Mouse (Mus musculus) right cerebral cortex, postnatal 36 days (tissue): ENCODE results near the gene Slc2a10.
A peak's percentile ranks its signal among the peaks of the same experiment; 100 is the strongest.
"Not testable (repeated sequence)": the region's sequence is repeated elsewhere in the genome, so short reads cannot be mapped to it uniquely, and the experiment has no call there.

Source experiments
- DNase-seq, 2 experiments: peaks; one replicate each; pipeline ENCODE4 v3.0.0; 2022; ENCODE audit warnings: low spot score in 2 of 2, mixed read lengths in 1 of 2

Slc2a10 gene

GRCm38 (mm10) chr2:165509686-165510085 lies 6.1 kb downstream of the Slc2a10 start:
- DNase-seq, result no peak

DNA sequence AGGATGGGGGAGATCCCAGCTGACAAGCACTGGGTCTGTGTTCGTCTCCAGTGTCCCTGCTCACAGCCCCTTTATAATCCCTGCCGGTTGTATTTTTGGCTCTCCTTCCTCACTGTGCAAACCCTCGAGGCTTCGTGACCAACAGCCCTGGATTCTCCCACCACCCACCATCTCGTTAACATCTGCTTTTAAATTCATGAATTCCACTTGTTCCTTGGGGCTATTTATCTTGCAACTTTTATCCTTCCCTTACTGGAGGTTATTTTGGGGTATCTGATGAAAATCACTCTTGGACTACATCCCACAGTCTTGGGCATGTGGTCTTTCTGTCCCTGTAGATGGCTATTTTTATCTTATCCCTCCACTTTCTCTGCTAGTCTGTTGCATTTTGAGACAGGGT lies 6.9 kb downstream of the Slc2a10 start:
- DNase-seq, result peak in 1 of 2 experiments; percentile 59

DNA sequence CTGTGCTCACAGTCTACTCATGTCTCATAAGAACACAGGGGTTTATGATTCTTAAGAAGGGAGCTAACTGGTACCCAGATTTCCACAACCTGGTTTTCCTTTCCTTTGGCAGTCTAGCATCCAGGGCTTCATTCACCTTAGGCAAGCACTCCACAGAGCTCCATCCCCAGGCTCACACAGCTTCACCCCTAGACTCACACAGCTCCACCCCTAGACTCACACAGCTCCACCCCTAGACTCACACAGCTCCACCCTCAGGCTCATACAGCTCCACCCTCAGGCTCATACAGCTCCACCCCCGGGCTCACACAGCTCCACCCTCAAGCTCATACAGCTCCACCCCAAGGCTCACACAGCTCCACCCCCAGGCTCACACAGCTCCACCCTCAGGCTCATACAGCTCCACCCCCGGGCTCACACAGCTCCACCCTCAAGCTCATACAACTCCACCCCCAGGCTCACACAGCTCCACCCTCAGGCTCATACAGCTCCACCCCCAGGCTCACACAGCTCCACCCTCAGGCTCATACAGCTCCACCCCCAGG lies 7.4 kb downstream of the Slc2a10 start:
- DNase-seq, result not testable (repeated sequence)

GRCm38 (mm10) chr2:165511530-165511929 lies 7.9 kb downstream of the Slc2a10 start:
- DNase-seq, result not testable (repeated sequence)

DNA sequence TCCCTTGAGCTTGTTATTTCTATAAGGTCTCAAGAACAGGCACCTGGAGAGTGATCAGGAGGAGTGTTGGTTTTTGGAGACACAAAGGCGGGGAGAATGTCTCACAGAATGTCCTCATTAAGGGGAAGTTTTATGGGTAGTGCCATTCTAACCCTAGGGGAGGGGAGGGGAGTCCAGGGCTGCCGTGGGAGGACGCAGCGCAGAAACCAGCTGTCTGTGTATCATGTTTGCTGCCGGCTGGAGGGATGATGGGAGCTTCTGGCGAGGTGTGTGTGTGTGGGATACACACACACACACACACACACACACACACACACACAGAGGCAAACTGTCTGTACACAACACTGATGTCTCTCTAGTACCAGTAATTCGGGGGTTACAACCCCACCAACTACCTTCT lies 8.8 kb downstream of the Slc2a10 start:
- DNase-seq, result no peak

GRCm38 (mm10) chr2:165512870-165513600 lies 9.4 kb downstream of the Slc2a10 start:
- no peak for DNase-seq

GRCm38 (mm10) chr2:165515178-165515728 lies 11.7 kb downstream of the Slc2a10 start:
- no peak for DNase-seq

DNA sequence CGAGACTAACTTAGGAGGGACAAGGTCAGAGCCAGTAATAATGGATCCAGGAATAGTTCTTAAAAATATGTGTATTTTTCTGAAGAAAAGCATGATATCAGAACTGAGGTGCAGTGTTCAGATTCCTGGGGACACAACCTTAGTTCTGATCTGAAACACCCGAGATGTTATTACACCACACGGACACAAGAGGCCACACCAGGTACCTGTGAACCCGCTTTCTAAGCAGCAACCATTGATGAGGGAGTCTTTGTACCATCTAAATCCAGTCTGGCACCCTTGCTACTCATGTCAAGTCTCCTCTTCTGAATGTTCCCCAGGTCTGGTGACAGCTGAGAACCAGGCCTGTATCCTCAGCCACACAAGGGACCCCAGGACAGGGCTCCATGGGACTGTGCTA lies 22.0 kb downstream of the Slc2a10 start:
- DNase-seq, result no peak

GRCm38 (mm10) chr2:165529106-165529505 lies 25.5 kb downstream of the Slc2a10 start:
- no peak for DNase-seq

- DNase-seq, result no peak
Observed at GRCm38 (mm10) chr2:165533789-165534188, 30.2 kb downstream of the Slc2a10 start.

DNA sequence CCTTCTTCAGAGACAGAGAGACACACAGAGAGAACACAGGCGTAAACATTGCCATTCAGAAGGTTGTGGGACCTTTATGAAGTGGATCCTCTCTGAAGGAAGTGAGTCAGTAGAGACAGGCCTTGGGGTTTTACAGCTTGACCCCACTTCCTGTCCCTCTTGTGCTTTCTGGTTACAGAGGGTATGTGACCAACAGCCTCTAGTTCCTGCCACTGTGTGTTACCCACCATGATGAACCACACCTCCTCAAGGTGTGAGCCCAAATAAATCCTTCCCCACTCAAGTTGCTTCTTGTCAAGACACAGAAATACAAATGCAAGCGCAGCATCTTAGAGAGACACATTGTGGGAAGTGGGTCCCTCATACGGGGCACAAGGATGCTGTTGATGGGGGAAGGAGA lies 37.4 kb downstream of the Slc2a10 start:
- no peak for DNase-seq

DNA sequence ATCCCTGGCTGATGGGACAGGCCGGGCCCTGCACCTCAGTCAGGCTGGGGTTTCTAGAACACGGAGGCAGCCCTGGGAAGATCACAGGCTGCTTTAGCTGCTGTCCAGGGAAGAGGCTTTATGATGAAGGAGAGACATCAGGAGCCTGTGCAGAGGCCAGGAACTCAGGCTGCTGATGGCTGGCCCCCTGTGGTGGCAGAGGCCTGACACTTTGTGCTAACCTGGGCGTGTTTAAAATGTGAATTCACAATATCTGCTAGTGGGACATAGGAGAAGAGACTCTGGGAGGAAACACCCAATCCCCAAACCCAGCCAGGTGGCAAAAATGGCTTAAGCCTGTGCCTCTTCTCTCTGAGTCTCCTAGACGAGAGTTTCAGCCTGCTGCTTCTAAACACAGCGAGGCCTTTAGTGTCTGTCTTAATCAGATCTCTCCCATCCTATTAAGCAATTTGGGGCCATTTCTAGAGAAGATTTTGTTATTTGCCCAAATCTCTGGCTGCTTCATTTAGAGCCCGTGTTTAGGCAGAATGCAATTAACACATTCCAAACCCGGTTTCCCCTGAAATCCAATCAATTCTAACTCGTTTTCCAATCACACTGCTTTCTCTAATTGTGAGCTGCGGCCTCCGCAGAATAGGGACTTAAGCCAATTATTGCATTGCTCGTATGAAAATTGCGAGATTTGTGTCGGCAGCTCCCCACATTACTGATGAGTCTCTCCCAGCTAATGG lies 39.5 kb downstream of the Slc2a10 start:
- DNase-seq, result no peak

GRCm38 (mm10) chr2:165543670-165544016 lies 40.1 kb downstream of the Slc2a10 start:
- DNase-seq, result no peak

DNA sequence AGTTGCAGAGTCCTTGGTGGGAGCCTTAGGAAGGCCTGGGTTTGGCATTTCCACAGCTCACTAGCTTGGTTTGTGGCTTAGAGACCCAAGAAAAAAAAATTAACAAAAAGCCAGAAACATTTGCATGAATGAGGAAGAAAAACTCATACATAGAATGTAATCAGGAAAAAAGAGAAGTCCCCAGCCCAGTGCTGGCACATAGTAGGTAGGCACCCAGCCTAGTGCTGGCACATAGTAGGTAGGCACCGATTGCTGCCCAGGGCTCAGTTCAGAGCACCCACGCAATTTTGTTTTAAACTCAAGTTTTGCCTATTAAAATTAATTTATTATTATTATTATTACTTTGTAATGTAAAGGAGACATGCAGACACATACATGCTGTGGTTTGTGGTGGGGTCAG lies 42.1 kb downstream of the Slc2a10 start:
- DNase-seq, result no peak

- no peak for DNase-seq
Observed at GRCm38 (mm10) chr2:165546341-165546740, 42.8 kb downstream of the Slc2a10 start.

DNA sequence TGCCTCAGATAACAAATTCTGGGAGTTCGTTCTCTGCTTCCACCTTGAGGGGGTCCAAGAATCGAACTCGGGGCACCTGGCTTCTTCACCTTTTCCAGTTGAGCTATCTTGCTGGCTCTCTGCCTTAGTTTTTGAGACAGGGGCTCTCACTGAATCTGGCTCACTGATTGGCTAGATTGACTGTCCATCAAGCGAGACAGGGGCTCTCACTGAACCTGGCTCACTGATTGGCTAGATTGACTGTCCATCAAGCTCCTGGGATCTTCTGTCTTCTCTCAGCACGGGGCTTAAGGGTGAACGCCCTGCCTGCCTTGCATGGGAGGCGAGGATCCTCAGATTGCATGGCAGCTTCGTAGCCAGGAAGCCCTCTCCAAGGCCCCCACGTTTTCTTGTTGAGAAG lies 43.8 kb downstream of the Slc2a10 start:
- peak in 1 of 2 experiments; percentile 3 for DNase-seq

DNA sequence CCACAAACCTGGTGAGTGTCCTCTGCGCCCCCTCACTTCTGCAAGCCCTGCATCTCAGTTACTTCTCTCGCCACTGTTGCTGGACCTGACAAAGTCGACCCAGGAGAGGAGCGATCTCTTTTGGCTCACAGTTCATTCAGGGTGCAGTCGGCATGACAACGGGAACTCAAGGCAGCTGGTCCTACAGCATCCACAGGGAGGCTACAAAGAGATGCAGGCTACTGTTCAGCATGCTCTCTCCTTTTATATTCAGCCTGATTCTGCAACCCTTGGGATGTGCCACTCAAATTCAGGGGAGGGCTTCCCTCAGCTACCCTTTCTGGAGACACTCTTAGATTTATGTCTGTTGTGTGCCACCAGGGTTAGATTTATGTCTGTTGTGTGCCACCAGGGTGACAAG lies 45.0 kb downstream of the Slc2a10 start:
- no peak for DNase-seq

GRCm38 (mm10) chr2:165550410-165550809 lies 46.8 kb downstream of the Slc2a10 start:
- not testable (repeated sequence) for DNase-seq

GRCm38 (mm10) chr2:165554066-165554465 lies 50.5 kb downstream of the Slc2a10 start:
- no peak for DNase-seq

GRCm38 (mm10) chr2:165557278-165557677 lies 53.7 kb downstream of the Slc2a10 start:
- DNase-seq, result peak in 1 of 2 experiments; percentile 24

DNA sequence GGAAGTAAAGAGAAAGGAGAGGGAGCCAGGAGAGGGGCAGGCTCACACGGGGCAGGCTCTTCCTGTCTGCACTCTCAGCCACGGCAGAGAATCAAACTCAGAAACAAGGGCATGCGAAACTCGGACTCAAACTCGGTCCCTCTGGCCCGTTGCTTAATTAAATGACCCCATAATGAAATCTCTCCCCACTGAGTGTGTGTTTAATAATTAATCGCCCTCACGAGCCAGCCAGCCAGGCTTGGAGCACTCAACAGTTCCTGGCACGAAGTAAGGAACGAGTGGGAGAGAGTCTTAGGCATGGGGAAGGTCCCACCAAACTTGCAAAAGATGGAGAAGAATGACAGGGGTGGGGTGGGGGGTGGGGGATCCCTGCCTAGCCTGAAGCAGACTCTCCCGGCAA lies 55.3 kb downstream of the Slc2a10 start:
- no peak for DNase-seq

DNA sequence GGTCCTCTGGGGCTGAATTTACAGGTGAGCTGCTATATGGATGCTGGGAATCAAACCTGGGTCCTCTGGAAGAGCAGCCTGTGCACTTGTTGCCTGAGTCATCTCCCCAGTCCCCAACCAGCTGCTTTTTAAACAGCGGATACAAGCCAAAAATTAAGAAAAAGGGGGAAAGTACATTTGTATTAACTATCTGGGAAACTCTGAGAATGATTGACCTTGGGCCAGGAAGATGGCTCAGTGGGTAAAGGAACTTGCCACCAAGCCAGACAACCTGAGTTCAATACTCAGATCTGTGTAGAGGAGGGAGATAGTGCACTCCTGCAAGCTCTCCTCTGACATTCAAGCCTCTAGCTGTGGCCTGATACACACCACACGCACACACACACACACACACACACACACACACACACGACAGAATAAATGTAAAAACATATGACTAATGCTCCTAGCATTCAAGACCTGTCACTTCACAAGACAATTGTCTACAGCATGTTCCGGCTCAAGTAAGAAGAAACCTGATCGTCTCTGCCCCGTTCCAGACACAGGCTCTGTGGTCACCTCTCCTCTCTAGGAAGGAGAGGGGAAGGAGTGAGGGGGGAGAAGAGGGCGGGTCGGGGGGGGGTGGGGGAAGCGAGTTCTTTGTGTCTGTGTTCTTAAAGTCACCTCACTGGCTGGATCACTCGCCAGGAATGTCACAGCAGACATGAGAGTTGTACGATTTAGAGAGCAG lies 56.1 kb downstream of the Slc2a10 start:
- no peak for DNase-seq
